Mouse (Mus musculus): ENCODE measurements around the gene Ube4a. TPM values are rescaled to one million over a fixed set of nuclear protein-coding genes. Genes with fewer than 3 reads are reported as not detected.
"Not testable (repeated sequence)": the region's sequence is repeated elsewhere in the genome, so short reads cannot be mapped to it uniquely, and the experiment has no call there.

Ube4a gene
- polyA plus RNA-seq, 1 experiment: 23.2 TPM

DNA sequence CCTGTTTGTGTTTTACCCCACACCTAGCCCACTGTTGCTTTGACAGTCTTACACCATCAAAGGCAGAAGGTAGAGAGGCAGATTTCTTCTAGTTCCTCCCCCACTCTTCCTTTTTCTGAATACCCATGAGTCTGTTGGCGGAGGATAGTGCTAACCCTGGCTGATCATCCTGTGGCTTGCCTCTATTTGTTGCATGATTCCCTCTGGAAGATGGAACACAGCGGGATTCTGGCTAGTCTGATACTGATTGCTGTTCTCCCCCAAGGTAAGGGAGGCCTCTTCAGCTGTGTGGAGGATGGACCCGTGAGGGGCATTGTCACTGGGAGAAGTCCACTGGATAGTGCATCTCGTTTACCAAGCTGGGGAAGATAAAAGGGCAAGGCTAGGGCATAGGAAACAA lies 16.3 kb upstream of the Ube4a start, which contains the start of gene Cd3d:
TSS of gene Cd3d (plus strand) at position 111 of the 400 bp plus-strand sequence.
- no peak for DNase-seq (ENCODE audit: low spot score)

DNA sequence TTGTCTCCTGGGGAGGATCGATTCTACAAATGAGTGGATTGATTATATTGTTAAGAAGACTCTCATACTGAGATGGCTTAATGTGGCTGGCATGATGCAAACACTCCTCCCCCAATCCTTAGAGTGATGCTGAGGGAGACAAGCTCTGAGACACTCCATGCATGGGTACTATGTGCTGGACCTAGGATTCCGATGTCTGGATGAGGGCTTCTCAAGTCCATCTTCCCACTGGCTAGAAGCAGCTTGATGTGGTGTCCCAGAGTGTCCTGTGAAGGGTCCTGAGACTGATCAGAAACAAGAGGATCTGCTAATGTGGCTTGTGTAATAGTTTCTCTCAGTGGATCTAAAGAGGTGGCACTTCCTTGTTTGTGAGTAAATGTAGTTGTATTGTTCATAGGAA lies 15.7 kb upstream of the Ube4a start:
- DNase-seq (ENCODE audit: low spot score): no peak

DNA sequence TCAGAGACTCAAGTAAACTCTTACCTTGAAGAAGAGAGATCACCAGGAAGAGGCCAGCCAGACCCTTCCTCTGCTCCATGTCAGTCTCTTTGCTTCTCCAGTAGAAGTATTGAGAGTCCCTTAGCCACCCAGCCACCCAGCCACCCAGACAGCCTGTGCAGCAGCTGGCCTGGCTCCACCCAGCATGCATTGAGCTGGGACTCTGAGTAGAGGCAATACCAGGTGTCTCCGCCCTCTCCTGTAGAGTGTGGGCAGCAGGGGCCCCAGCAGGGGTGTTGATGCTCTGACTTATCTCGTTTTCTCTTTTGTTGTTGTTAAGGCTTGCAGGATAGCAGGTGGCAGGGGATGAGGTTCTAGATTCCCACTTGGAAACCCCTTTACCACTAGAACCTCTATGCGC lies 14.8 kb upstream of the Ube4a start, which contains the start of gene Cd3g:
TSS of gene Cd3g (minus strand) at position 190 of the 400 bp plus-strand sequence.
- no peak for DNase-seq (ENCODE audit: low spot score)

DNA sequence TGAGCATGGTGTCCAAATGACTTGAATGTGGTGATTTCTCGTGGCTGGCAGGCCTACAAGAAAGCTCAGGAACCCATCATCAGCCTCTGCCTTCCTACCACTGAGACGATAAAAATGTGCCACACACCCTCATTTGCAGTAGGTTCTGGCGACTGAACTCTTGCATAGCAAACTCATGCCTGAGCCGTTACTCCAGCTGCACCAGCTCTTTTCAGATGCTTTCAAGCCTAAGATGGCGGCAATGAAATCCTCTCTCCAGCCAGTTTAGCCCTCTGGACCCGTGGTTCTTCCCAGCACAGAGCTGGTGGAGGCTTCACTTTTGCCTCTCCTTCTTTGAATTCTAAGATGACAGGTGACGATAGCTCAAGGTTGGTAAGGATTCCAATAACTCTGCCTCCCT lies 14.4 kb upstream of the Ube4a start:
- no peak for DNase-seq (ENCODE audit: low spot score)

DNA sequence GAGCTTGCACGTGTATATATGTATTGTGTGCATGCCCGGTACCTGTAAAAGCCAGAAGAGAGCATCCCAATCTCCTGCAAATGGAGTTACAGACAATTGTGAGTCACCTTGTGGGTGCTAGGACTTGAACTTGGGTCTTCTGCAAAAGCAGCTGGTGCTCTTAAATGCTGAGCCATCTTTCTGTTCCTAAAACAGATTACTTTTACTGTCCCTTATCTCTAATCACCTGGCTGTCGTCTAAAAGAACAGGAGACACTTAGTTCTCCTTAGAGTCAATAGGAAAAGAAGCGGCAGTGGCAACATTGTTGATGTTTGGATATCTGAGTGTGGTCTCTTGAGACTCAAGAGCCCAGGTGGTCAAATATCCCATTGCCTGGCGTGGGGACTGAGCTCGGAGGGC lies 12.4 kb upstream of the Ube4a start:
- DNase-seq (ENCODE audit: low spot score): no peak

DNA sequence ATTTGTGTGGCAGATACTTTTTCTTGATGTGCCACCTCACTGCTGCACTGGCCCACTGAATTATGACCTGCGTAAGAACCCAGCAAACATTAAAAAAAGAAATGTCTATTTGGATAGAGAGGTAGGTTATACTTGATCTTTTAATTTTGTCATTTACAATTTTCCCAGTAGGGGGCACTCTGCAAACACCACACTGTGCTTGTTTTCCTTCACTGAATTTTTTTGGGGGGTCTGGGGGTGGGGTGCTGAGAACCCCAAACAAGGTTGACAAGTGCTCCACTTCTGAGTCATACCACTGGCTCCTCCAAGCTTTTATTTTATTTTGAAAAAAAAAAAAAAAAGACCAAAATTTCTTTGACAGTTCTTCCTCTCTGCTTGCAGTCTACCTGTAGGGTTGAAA lies 4.0 kb upstream of the Ube4a start:
- no peak for DNase-seq (ENCODE audit: low spot score)

DNA sequence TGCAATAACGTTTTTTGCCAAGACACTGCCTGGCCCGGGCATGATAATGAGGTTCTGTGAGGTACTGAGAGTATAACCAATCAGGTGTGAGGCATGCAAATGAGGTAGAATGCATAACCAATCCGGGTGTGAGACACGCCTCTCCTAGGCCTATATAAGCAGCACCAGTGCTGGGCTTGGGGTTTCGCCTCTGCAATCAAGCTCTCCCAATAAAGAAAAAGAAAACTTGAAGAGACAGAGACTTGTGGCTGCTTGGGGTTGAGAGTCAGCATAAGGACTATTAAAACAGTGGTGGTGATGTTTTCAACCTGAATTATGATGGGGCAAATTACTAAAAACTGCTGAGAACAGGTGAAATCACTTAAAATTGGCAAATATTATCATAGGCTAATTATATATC lies 2.4 kb upstream of the Ube4a start:
- DNase-seq (ENCODE audit: low spot score): not testable (repeated sequence)

DNA sequence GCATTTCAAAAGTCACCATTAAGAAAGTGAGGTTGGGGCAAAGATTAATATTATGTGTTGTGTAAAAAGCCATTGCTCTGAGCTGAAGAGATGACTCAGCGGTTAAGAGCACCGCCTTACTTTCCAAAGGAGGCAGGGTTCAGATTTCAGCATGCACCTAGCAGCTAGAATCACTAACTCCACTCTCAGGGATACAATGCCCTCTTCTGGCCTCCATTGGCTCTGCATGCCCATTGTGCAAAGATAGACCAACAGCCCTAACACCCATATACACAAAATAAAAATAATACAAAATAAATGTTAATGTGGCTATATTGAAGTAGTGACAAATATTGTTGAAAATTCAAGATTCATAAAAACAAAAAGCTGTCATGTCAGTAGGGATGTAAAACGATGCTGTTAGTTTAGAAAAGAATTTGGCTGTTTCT lies 1.4 kb upstream of the Ube4a start:
- DNase-seq (ENCODE audit: low spot score): peak; percentile 44

DNA sequence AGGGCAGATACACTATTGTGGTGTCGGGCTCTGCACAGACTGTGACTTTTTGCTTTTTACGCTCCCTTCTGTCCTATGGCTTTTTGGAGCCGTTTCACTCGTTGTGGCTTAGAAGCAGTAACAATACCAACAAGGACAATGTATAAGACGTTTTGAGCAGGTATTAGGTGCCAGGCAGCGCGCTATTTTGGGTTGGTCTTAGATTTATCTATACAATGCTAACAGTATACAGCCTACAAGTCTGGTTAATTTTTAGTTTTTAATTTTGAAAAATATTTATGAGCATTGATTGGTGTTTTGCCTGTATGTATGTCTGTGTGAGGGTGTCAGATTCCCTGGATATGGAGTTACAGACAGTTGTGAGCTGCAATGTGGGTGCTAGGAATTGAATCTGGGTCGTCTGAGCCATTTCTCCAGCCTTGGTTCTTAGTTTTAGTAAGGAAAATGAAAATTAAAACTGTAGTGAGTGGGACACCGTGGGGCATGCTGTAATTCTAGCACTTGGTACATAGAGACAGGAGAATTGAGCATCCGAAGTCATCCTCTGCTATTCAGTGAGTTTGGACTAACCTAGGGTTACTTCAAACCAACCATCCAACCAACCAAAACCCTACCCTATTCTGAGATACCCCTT lies 550 bp upstream of the Ube4a start:
- no peak for DNase-seq (ENCODE audit: low spot score)

DNA sequence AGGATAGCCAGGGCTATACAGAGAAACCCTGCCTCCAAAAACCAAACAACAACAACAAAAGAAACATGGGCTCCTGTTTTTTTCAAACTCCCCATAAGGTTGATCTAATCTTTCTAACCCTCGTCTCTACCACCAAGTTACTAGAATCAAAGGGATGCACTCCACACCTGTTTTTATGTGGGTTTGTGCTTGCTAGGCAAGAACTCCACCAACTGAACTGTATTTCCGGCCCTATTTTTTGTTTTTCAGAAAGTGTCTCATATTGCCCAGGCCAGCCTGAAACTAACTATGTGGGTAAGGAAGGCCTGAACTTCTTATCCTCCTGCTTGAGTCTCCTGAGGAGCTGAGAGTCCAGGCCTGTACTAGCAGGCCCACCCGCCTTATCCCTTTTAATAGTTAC lies 11.0 kb downstream of the Ube4a start:
- no peak for DNase-seq (ENCODE audit: low spot score)

DNA sequence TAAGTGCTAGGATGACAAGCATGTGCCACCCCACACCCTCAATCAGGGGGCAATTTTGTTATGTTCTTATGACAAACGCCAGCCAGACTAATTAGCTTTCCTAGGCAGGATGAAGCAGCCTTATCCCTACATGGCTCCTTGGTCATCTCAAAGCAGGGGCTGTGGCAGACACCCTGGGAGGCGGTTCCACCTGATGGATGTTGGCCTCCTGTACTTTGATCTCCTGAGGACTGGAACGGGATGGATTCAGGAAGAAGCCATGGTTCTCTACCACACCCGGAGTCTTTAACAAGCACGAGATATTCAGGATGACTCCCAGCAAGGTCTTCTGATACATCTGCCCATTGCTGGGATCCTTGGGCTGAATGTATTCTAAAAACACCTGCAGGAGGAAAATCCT lies 17.6 kb downstream of the Ube4a start:
- DNase-seq (ENCODE audit: low spot score): no peak

DNA sequence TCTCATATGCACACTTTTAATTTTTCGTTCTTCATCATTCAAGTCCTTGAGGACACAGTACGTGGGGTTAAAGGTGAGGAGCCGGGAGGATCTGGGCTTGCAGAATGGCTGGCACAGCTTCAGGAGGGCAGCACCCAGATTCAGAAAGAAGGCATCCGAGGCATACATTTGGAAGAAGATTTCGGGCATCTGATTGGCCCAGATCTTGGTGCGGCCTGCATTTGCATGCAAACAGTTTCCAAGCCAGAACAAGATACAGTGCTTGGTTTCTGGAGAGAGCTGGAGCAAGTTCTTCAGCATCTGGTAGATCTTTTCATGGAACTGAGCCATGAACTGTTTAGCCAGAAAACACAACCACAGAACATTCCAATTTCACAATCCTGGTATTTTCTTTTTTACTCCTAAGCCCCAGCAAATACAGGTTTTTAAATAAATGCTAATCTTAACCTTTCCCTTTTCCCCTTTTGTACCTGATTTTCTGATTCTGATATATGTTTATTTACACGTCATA lies 19.2 kb downstream of the Ube4a start:
- no peak for DNase-seq (ENCODE audit: low spot score)

DNA sequence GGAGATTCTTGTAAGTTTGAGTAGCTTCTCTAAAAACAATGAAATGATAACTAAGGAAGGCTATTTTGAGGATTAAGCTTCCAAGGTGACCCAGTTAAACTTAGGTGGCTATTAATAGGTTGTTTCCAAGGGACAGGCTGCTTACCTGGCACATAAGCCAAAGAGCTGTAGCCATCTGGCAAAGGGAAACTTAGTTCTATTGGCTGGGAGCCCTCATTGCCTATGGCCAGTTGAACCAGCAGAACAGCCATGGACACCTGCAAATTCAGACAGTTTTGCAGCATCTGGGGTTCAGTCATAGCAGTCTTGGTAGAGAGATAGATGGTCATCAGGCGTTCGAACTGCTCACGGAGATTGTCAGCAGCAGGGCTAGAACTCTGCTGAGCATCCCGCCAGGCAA lies 23.0 kb downstream of the Ube4a start:
- no peak for DNase-seq (ENCODE audit: low spot score)

DNA sequence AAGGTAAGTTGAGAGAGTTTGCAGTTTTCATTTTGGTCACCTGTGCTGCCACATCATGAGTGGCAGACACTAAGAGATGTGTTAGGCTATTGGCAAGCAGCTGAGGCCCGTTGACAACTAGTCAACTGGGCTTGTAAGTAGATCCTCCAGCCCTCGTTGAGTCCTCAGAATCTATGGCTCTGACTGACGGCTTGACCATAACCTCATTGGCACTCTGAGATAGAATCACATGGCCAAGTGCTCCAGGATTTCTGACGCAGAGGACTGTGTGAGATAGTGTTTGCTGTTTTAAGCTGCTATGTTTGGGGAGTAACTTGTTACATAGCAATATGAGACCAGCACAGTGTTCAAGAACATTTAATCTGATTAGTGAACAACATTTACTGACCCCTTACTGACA lies 23.6 kb downstream of the Ube4a start:
- DNase-seq (ENCODE audit: low spot score): no peak

DNA sequence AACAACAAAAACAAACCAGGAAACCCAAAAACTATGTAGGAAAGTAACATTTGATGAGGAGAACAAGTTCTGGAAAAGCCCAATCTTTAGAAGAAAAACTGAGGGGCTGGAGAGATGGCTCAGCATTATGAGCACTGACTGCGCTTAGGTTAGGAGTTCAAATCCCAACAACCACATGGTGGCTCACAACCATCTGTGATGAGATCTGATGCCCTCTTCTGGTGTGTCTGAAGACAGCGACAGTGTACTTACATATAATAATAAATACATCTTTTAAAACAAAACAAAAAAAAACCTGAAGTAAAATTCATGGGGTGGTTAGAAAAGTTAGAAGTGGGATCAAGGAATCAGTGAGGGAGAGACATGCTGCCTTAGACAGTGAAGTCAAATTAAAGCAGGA lies 43.9 kb downstream of the Ube4a start:
- DNase-seq (ENCODE audit: low spot score): no peak

DNA sequence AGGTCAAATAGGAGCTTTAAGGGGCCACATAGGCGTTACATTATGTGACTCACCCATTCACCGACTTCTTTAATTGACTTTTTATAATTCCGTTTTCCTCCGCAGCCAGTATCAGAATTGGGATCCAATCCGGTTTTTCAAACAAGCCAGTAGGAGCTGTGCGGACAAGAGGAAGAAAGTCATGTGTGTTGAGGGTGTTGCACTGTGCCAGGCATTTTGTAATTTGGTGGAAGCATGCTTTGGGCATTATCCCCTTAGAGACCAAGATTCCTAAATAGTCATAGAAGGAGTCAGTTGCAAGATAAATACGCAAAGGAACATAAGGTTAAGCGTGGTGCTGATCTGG lies 44.3 kb downstream of the Ube4a start:
- DNase-seq (ENCODE audit: low spot score): peak; percentile 36

DNA sequence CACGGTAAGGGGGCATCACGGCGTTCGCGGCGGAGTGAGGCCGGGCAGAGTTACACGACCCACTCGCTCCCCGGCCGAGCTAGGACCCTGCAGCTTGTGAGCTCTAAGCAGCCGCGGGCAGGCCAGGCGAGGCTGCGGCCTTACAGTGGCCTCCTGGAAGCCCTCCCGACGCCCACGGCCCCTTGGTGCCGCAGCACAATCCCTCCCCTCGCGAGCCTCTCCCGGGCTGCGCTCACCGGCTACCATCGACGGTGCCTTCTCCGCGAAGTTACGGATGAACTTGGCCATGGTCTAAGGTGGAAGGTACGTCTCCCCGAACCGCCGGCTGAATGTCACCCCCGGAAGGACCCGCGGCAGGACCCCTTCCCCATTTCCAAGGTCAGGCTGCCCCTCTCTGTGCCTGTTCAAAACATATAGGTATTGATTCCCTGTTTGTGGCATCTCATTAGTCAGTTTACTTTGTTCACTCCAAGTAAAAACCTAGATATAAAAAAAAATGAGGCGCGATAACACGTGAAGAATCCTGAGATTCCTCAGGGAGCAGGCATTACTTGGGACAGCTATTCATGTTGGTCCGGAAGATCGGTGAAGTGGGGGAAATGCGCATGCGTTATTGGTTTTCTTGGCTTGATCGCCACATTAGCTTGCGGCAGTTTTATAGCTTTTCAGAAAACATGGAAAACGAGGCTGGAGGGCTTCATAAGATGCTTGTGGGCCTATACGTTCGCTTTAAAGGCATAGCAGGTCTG lies 44.9 kb downstream of the Ube4a start, which contains the start of gene Atp5l:
TSS of gene Atp5l (minus strand) at position 369 of the 749 bp plus-strand sequence.
- DNase-seq (ENCODE audit: low spot score): peak; percentile 67

DNA sequence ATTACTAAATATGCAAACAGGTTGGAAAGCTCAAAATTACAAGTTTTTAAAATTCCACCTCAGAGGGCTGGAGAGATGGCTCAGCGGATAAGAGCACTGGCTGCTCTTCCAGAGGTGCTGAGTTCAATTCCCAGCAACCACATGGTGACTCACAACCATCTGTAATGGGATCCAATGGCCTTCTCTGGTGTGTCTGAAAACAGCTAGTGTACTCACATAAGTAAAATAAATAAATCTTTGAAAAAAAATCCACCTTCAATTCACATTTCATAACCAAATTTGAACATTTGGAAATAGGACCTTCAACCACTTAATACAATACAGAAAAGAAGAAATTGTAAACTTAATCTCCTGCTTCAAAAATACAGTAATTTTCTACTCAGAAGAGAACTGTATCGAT lies 45.8 kb downstream of the Ube4a start:
- DNase-seq (ENCODE audit: low spot score): no peak

DNA sequence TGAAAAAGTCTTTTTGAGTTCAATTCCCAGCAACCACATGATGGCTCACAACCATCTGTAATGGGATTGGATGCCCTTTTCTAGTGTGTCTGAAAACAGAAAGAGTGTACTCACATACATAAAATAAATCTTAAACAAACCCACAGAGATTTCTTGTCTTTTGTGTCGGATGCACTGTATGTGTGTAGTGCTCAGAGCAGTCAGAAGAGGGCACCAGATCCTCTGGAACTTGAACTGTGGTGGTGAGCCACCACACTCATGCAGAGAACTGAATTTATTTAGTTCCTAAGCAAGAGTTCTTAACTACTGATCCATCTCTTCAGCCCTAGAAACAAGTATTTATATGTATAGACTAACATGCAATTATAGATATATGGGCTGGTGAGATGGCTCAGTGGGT lies 49.2 kb downstream of the Ube4a start:
- no peak for DNase-seq (ENCODE audit: low spot score)

DNA sequence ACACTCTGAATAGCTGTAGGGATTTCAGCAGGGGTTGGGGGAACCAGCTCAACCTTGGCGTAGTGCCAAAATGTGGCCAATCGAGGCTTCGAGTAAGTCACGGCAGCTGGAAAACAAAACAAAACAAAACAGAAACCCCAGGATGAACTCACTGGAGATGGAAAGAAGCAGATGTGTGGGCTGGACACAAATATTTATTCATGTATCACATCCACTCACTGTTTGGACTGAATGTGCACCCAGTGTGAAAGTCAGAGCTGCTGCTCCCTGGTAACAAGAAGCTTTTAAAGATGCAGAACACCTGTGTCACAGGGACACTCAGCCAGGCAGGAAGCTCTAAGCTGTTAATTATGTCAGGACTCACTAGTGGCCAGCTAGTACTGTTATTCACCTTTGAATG lies 50.7 kb downstream of the Ube4a start:
- DNase-seq (ENCODE audit: low spot score): no peak

DNA sequence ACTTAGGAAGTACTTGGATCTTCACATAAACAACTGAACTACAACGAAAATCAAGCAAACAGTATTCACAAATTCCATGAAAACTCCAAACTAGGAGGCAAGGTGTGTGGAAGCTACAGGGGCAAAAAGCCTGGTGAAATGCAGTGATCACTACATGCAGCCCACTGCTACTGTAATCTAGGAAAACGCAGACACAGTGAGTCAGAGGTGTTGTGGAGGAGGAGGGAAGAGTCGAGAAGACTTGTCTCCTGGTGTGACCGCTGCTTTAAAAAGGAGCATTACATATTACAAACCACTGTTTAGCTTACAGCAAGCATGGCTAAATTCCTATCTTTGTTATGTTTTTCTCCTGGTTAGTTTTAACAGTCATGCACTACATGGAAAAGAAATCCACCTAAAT lies 54.0 kb downstream of the Ube4a start:
- no peak for DNase-seq (ENCODE audit: low spot score)

DNA sequence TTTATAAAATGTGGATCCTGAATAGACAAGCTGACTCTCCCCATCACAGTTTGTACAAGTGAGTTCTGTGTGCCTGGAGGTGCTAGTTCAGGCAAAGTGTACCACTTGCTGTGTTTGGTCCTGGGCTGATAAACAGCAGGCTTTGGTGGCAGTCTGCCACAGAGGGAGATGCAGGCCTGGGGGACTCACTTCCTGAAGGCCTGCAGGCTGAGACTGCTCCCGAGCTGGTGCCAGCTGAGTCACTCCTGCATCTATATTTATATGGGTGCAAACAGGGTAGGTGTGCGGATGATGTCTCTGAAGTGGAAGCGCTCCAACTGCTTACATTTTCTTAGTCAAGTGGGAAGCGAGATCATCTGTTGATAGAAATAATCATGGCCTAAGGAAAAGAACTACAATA lies 59.8 kb downstream of the Ube4a start:
- DNase-seq (ENCODE audit: low spot score): peak; percentile 22

DNA sequence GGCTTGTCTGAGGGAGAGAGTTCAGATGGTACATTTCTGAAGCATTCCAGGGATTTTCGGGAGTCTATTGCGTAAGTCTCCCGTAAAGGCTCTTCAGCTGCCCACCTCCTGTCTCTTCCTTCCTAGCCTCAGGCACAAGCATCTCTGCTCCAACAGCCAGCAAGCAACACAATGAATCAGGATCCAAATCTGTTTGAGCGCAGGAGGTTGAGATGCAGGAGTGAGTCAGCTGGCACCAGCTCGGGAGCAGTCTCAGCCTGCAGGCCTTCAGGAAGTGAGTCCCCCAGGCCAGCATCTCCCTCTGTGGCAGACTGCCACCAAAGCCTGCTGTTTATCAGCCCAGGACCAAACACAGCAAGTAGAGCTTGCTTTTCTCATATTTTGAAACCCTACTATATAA lies 60.4 kb downstream of the Ube4a start:
- peak; percentile 29 for DNase-seq (ENCODE audit: low spot score)
